Mouse (Mus musculus) cortical plate, adult 2 months (tissue): ENCODE measurements at regions not wholly inside any gene's neighbourhood (a gene's known extent, or its start where the extent isn't known, plus 50 kb on each side); places are given as distances from the start of the nearest gene placed in this dataset.

Source experiments
- H3K27ac ChIP-seq: fragments of 200-500 bp; 2 replicates; pipeline ENCODE4 v1.5.1; 2012; ENCODE audit warnings: low read length, control low read depth, inconsistent platforms; ENCODE audit not compliant: insufficient read depth
- H3K4me1 ChIP-seq: fragments of 200-500 bp; 2 replicates; pipeline ENCODE4 v1.6.1; 2011; ENCODE audit warnings: low read length; ENCODE audit not compliant: control insufficient read depth, insufficient read depth
- H3K4me3 ChIP-seq: fragments of 200-500 bp; 2 replicates; pipeline ENCODE4 v1.5.1; 2011; ENCODE audit warnings: mild to moderate bottlenecking, low read length, control low read depth; ENCODE audit not compliant: insufficient read depth
- CTCF ChIP-seq: fragments of 200-500 bp; IDR thresholded peaks from 2 replicates; pipeline ENCODE4 v1.5.1; 2011; ENCODE audit warnings: mild to moderate bottlenecking, control low read depth, low read length; ENCODE audit not compliant: insufficient read depth; ENCODE audit errors: extremely low read depth
- POLR2A ChIP-seq: fragments of 200-500 bp; IDR thresholded peaks from 2 replicates; pipeline ENCODE4 v1.6.1; 2011; ENCODE audit warnings: mild to moderate bottlenecking, low read length, control low read depth; ENCODE audit not compliant: insufficient read depth; ENCODE audit errors: extremely low read depth

GRCm38 (mm10) chr15:56498774-56499173 is 978.7 kb downstream of the Slc22a22 start:
- TF ChIP-seq POLR2A = no peak
- no peak for TF ChIP-seq CTCF
- Histone ChIP-seq H3K27ac (no peak overlapping the region), H3K4me1 (peaks cover 1% of the 10 kb centered on the region; the same call in 1 of the 2 replicates), H3K4me3 (no peak overlapping the region)

DNA sequence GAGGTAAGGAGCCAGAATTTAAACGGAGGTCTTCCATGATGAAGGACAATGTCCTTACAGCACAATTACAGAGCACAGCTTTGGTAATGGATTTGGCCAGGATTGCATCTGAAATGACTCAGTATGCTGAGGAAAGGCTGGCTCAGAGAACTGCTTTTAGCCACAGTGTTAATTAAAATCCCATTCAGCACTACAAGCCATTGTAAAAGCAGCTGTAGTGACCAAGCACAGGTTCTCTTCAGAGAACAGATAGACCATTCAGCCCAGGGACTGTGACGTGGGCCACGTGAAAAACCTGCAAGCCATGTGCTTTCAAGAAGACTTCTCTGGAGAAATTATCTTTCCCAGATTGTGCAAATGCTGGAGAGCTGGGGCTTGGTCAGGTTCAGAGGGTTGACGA is 979.7 kb downstream of the Slc22a22 start:
- TF ChIP-seq CTCF = no peak
- TF ChIP-seq POLR2A = no peak

GRCm38 (mm10) chr15:56496355-56496754 is 981.1 kb downstream of the Slc22a22 start:
- no peak overlapping the region for H3K27ac ChIP-seq
- H3K4me1 ChIP-seq = peaks cover 1% of the 10 kb centered on the region; the same call in 1 of the 2 replicates
- no peak overlapping the region for H3K4me3 ChIP-seq
- TF ChIP-seq POLR2A (no peak), CTCF (no peak)

More for the DNA sequence above, 979.7 kb downstream of the Slc22a22 start:
- Histone ChIP-seq H3K4me3 (no peak overlapping the region), H3K27ac (no peak overlapping the region), H3K4me1 (peaks cover 1% of the 10 kb centered on the region; the same call in 1 of the 2 replicates)

DNA sequence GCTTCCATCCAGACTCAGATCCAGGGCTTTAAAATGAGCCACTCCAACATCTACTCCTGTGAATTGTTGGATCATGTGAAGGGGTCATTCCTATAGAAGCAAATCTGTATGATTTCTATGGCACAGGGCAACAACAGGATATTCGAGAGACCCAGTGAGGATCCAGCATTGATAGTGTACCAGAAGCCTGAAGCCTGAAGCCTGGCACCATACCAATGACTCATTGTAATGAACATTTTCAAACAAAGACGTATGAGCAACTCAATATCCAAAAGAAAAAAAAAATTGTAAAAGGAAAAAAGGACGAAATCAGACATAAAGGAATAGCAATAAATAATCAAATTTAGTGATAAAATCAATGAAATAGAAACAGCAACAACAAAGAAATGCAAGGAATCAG is 991.5 kb downstream of the Slc22a22 start:
- no peak overlapping the region for H3K4me3 ChIP-seq
- TF ChIP-seq POLR2A (no peak), CTCF (no peak)
- H3K4me1 ChIP-seq = no peaks in the 10 kb centered on the region
- no peak overlapping the region for H3K27ac ChIP-seq

DNA sequence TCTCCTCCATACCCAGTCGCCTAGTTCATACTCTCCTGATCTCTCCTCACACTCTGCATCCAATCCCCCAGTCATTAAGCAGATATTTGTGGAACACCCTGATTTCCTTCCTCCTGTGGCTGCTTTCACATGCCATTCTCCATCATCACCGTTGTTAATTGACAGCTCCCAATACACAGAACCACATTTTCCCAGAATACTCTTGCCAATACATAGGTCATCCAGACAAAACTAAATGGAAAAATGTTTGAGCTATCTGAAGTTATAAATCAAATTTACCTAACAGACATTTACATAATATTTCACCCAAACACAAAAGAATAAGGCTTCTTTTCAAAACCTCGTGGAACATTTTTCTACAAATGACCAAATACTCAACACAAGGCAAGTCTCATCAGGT is 992.7 kb downstream of the Slc22a22 start:
- Histone ChIP-seq H3K4me3 (no peak overlapping the region), H3K4me1 (no peaks in the 10 kb centered on the region), H3K27ac (no peak overlapping the region)
- TF ChIP-seq POLR2A (no peak), CTCF (no peak)

DNA sequence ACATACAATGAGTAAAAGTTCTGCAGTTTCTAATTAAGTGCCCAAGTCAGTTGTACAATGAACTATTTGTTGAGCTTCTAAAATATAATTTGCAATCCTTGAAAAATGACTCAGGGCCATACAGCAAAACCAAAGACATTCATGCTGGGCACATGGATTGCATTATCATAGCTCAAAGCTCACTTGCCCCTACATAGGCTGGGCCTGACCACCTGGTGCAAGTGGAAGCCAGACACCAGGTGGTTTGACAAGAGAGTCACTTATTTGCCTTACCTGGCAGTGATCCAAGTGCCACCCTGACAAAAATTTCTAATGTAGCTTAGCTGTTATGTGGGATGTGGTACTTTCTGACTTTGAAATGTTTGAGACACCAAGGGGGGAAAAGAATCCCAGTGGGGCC is 997.7 kb downstream of the Slc22a22 start:
- TF ChIP-seq CTCF = no peak
- no peak for TF ChIP-seq POLR2A
- Histone ChIP-seq H3K27ac (no peak overlapping the region), H3K4me1 (no peaks in the 10 kb centered on the region), H3K4me3 (no peak overlapping the region)

GRCm38 (mm10) chr15:56479015-56479414 is 998.4 kb downstream of the Slc22a22 start:
- no peak overlapping the region for H3K4me3 ChIP-seq
- no peak for TF ChIP-seq POLR2A
- no peak for TF ChIP-seq CTCF
- no peak overlapping the region for H3K27ac ChIP-seq
- no peaks in the 10 kb centered on the region for H3K4me1 ChIP-seq

DNA sequence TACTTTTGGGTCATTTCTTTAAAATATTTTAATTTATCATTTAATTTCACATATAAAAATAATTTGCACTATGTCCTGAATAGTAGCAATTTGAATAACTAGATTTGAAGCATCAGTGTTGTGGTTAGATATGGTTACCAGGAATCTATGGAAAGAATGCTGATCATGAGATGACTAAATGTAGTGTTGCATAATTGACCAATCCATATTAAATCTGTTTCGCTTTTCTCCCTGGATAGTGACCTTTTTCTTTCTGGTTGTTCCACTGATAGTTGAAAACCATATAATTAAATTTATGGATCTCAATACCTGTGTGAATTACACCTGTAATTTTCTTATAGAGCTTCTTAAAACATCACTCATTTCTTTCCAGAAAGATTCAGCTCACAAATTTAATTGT is 1003.7 kb downstream of the Slc22a22 start:
- TF ChIP-seq CTCF (no peak), POLR2A (no peak)
- H3K4me1 ChIP-seq = no peaks in the 10 kb centered on the region
- no peak overlapping the region for H3K27ac ChIP-seq
- H3K4me3 ChIP-seq = no peak overlapping the region

DNA sequence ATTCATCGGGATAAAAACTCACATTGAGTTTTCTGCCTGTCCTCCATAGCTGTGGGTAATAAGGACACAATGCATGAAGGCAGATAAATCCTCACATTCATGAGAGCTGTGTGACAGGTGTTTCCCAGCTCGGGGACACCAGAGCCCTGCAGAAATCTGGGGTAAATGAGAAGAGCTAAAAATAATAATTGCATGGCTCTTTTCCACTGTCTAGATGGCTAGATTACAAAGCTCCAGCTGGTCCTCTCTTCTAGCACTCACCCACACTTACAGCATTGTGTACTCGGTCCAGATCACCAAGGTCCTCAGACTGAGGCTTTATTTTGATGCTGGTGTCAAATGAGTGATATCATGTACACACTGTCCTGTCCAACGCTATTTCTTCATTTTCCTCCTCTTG is 1025.5 kb downstream of the Slc22a22 start:
- Histone ChIP-seq H3K4me3 (no peak overlapping the region), H3K4me1 (no peaks in the 10 kb centered on the region), H3K27ac (no peak overlapping the region)
- TF ChIP-seq POLR2A (no peak), CTCF (no peak)

DNA sequence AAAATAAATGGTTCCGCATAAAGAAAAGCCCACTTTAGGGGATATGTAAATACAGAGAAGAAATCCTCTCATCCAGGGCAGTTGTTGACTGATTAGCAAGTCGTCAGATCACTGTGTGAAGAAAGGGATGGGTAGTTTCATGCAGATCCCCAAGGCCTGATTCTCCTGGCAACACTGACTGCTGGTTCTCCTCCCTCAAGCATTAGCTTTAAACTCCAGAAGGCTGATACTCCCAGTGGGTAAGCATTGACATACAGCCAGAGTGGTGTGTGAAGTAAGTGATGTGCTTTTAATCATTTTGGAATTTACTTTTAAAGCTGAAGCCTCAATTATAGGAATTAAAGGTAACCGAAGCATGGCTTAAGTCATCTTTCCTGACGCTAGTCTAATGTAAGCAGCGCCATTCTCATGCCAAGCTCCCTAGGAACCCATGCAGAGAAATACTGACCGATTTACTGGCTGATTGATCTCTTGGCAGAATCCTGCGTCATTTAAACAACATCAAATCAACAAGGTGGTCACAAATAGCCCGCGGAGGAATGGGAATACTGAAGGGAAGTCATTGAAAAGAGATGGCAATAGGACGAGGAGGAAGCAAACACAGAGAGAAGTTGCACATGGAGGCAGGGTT is 1029.3 kb downstream of the Slc22a22 start:
- Histone ChIP-seq H3K27ac (no peak overlapping the region), H3K4me3 (no peak overlapping the region), H3K4me1 (no peaks in the 10 kb centered on the region)
- TF ChIP-seq POLR2A (no peak), CTCF (no peak)

GRCm38 (mm10) chr15:56440171-56440570 is 1037.3 kb downstream of the Slc22a22 start:
- Histone ChIP-seq H3K4me1 (no peaks in the 10 kb centered on the region), H3K4me3 (no peak overlapping the region), H3K27ac (no peak overlapping the region)
- TF ChIP-seq POLR2A = no peak
- TF ChIP-seq CTCF = no peak
